Mouse (Mus musculus): Measurements from ENCODE around the gene C1qtnf1.

DNA sequence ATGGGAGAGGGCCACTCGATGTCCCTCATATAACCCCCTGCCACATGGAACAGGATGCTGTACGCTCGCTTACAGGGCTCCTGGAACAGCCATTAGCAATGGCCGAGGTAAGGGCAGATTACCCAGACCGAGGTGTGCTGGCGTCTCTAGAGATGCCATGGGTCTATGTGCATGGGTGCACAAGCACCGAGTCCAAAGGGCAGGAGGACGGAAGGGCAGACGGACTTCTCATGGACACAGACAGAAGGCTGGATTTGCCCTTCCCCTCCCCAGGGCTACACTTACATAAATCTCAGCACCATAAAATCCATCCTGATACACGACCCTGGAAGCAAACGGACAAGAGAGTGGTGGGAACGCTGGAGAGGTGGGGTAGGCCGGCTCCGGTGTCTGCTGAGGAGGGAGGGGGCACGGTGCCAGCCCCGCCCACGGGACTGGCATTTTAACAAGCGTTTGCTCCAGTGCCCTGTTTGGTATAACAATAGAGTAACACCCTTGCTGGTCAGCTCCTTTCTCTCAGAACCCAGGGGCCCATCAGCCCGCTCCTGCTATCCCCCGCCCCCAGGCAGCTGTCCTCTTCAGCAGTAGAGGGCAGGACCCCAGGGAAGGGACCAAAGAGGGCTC, 68.2 kb downstream of the C1qtnf1 start:
- TF ChIP-seq CTCF (IDR thresholded peaks at IDR 0.05; ENCODE audit: insufficient read depth, low read length): no peak
- TF ChIP-seq POLR2A (IDR thresholded peaks at IDR 0.05; ENCODE audit: borderline replicate concordance, extremely low read depth, low read depth, low read length): no peak

Measured in lung, adult 2 months (tissue).